Mouse (Mus musculus): ENCODE measurements around the gene Gm45337. TPM values are rescaled to one million over a fixed set of nuclear protein-coding genes. Genes with fewer than 3 reads are reported as not detected.

The Gm45337 gene
- total RNA-seq, 2 experiments from 2014 or later, result not detected

- peak; percentile 69 to 77 for DNase-seq
Observed at GRCm38 (mm10) chr7:142097776-142098175, 46.6 kb downstream of the Gm45337 start.

DNA sequence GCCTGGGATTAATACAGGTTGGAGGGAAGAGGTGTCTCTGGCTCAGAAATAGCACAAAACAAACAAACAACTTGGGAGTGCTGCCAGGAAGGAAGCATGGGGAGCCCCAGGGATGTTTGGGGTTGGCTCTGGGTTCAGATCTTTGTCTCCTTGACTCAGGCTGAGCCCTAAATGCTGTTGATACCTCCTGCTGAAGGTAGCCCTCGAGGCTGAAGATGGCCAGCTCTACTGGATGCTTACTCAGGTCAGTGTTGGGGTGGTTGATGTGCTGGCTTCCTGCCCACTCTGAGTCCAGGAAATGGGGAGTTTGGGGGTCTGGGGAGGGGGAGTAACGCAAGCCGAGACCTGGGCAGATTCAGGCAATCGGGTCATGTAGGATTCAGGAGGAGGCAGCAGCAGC lies 47.7 kb downstream of the Gm45337 start:
- no peak for DNase-seq

GRCm38 (mm10) chr7:142095183-142095931 lies 49.0 kb downstream of the Gm45337 start, which contains the start of gene Dusp8:
TSS of gene Dusp8 (minus strand) at chr7:142095843.
- peak; percentile 94 to 96 for DNase-seq

DNA sequence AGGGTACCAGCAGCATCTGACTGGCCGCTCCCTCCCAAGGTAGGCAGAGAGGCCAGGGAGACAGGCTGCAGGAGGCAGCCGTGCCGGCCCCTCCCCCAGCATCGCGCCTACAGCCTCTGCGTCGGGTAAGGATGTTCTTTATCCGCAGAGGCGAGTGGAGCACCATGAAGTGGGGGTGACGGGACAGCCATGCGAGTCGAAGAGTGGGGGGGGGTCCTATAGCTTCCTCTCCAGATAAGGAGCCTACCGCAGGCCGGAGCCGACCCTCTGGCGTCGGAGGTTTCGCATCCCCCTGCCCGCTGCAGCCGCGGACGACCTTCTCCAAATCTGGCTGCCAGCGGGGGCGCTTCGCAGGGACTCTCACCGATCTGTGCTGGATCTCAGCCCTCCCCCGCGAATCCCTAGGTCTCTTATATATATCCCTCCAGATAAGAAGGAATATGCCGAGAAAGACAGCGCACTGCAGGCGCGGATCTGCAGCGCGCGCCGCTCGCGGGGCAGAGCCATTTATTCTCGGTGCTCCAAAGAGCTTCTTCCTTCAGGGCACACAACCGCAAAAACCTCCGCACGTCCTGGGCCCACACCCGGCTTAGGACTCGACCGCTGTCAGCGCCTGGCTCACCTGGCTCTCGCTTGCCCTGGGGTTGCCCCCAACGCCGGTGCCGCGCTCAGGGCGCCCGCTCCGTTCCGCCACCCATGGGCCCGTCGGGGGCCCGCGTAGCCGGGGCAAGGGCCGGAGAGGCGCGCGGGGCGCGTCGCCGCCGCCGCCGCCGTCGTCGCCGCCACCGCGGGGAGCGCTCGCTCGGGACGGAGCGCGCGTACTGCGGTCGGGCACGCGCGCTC lies 49.9 kb downstream of the Gm45337 start:
- DNase-seq, result peak; percentile 63 to 69

DNA sequence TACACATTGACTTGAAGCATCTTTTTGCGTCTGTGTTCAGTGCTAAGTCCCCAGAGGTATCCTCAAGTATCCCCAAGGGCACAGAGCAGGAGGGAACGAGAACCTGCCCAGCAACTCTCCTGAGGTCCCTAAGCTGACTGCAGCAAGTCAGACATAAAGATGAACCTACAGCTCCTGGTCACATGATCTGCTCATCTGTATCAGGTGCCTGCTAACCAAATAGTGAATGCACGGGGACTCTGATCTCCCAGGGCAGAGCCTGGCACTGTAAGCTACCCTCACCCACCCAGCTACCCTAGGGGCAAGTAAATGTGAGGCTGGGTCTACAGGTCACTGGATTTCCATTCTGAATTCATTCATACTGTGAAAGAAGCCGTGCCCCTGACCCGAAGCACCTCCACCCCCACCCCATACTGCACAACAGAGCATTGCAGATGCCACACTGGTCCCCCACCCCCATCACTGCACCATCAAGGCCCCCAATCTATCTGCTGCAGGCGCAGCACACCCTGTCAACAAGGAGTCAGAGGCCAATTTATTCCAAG lies 50.6 kb downstream of the Gm45337 start:
- no peak for DNase-seq

Other genes starting within 250 kb of the Gm45337 start
- 100 to 1,000 TPM; 121 to 127 TPM for gene Tollip, start 226.1 kb downstream of the Gm45337 start, total RNA-seq (2021)
- gene Brsk2, start 194.9 kb downstream of the Gm45337 start, total RNA-seq (2021), result 100 to 1,000 TPM; 163 to 178 TPM
- gene Mob2, start 83.5 kb downstream of the Gm45337 start, total RNA-seq (2021), result 10 to 100 TPM; 28.4 to 29.9 TPM
- 100 to 1,000 TPM; 123 to 125 TPM for gene Dusp8, start 48.8 kb downstream of the Gm45337 start, total RNA-seq (2021)
- not detected for gene Gm45618, start 23.9 kb downstream of the Gm45337 start, total RNA-seq (2021)
- not detected for gene Gm39115, start 8.6 kb downstream of the Gm45337 start, total RNA-seq (2021)
- not detected for gene Gm29735, start 12.5 kb upstream of the Gm45337 start, total RNA-seq (2021)
- gene Gm4553, start 21.1 kb upstream of the Gm45337 start, total RNA-seq (2021), result not detected
- not detected for gene Krtap5-2, start 31.4 kb upstream of the Gm45337 start, total RNA-seq (2021)
- not detected for gene Gm10153, start 45.8 kb upstream of the Gm45337 start, total RNA-seq (2021)
- gene Krtap5-3, start 56.8 kb upstream of the Gm45337 start, total RNA-seq (2021), result not detected
- gene Gm7579, start 67.3 kb upstream of the Gm45337 start, total RNA-seq (2021), result not detected
- not detected for gene Krtap5-5, start 85.4 kb upstream of the Gm45337 start, total RNA-seq (2021)
- not detected for gene Gm40460, start 96.5 kb upstream of the Gm45337 start, total RNA-seq (2021)
- not detected for gene Gm2431, start 113.7 kb upstream of the Gm45337 start, total RNA-seq (2021)
- gene Gm4559, start 129.8 kb upstream of the Gm45337 start, total RNA-seq (2021), result not detected
- gene Krtap5-1, start 152.5 kb upstream of the Gm45337 start, total RNA-seq (2021), result not detected
- not detected for gene Krtap5-4, start 158.9 kb upstream of the Gm45337 start, total RNA-seq (2021)
- gene Ifitm10, start 229.1 kb upstream of the Gm45337 start, total RNA-seq (2021), result 10 to 100 TPM; 34.2 to 35.7 TPM
- gene Gm49369, start 238.1 kb upstream of the Gm45337 start, total RNA-seq (2021), result not detected
- 100 to 1,000 TPM; 289 to 292 TPM for gene Ctsd, start 243.4 kb upstream of the Gm45337 start, total RNA-seq (2021)